Mouse (Mus musculus) ovary, postnatal 36 days (tissue): ENCODE measurements around the gene Syndig1.

Source experiments
- DNase-seq: peaks from one replicate; pipeline ENCODE4 v3.0.0; 2022; ENCODE audit warnings: low spot score, mixed read lengths

Gene Syndig1

GRCm38 (mm10) chr2:149828911-149829310 is at the start of gene Syndig1:
Syndig1 (plus strand) TSS chr2:149829211.
- no peak for DNase-seq

GRCm38 (mm10) chr2:149798613-149799012 is 30.4 kb upstream of the Syndig1 start:
- no peak for DNase-seq

GRCm38 (mm10) chr2:149804599-149805140 is 24.3 kb upstream of the Syndig1 start:
- DNase-seq: no peak

- no peak for DNase-seq
Measured at GRCm38 (mm10) chr2:149805256-149805655, 23.8 kb upstream of the Syndig1 start.

GRCm38 (mm10) chr2:149812899-149813298 is 16.1 kb upstream of the Syndig1 start:
- no peak for DNase-seq

- DNase-seq: no peak
Measured at GRCm38 (mm10) chr2:149818395-149818794, 10.6 kb upstream of the Syndig1 start.

GRCm38 (mm10) chr2:149819751-149820150 is 9.3 kb upstream of the Syndig1 start:
- DNase-seq: no peak

- DNase-seq: no peak
Measured at GRCm38 (mm10) chr2:149820201-149820600, 8.8 kb upstream of the Syndig1 start.

- DNase-seq: no peak
Measured at GRCm38 (mm10) chr2:149829955-149830535, 1.0 kb downstream of the Syndig1 start.

- DNase-seq: peak; percentile 18
Measured at GRCm38 (mm10) chr2:149830536-149831458, 1.8 kb downstream of the Syndig1 start, which contains the start of gene C530025M09Rik. C530025M09Rik (minus strand) TSS chr2:149831213.

- no peak for DNase-seq
Measured at GRCm38 (mm10) chr2:149831459-149832245, 2.6 kb downstream of the Syndig1 start.

- DNase-seq: no peak
Measured at GRCm38 (mm10) chr2:149832301-149832700, 3.3 kb downstream of the Syndig1 start.

GRCm38 (mm10) chr2:149835091-149835490 is 6.1 kb downstream of the Syndig1 start:
- no peak for DNase-seq

- no peak for DNase-seq
Measured at GRCm38 (mm10) chr2:149836471-149837135, 7.6 kb downstream of the Syndig1 start.

- DNase-seq: no peak
Measured at GRCm38 (mm10) chr2:149839666-149840065, 10.7 kb downstream of the Syndig1 start.

GRCm38 (mm10) chr2:149844575-149844974 is 15.6 kb downstream of the Syndig1 start:
- DNase-seq: no peak

- DNase-seq: no peak
Measured at GRCm38 (mm10) chr2:149848778-149849177, 19.8 kb downstream of the Syndig1 start.

- DNase-seq: no peak
Measured at GRCm38 (mm10) chr2:149861002-149861401, 32.0 kb downstream of the Syndig1 start.

GRCm38 (mm10) chr2:149865914-149866435 is 37.0 kb downstream of the Syndig1 start:
- DNase-seq: no peak

GRCm38 (mm10) chr2:149870496-149870895 is 41.5 kb downstream of the Syndig1 start:
- no peak for DNase-seq

GRCm38 (mm10) chr2:149872496-149872895 is 43.5 kb downstream of the Syndig1 start:
- no peak for DNase-seq
